Mouse (Mus musculus) NIH3T3 (cell line): ENCODE measurements around the gene Rbm4b.
A peak's percentile ranks its signal among the peaks of the same experiment; 100 is the strongest.

Source experiments
- DNase-seq: peaks from one replicate; pipeline ENCODE4 v3.0.0-alpha.2; 2012; ENCODE audit warnings: low read depth

Gene Rbm4b

DNA sequence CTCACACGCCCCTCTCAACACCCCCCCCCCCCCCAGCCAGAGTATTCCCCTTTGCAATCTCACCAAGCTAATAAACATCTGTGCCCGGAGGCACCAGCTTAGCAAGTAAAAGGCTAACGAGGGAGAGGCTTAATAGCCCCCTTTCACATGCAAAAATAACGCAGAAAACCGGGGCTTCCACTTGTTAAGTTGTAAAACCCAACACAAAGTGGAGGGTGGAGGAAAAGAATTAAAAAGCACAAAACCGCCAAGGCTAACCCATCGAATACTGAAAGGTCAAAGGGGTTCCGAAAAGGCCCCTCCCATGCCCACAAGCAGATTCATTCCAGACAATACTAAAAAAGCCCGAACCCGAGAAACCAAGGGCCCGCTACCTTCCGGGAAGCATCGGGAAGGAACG is 54.0 kb downstream of the Rbm4b start:
- DNase-seq: no peak

DNA sequence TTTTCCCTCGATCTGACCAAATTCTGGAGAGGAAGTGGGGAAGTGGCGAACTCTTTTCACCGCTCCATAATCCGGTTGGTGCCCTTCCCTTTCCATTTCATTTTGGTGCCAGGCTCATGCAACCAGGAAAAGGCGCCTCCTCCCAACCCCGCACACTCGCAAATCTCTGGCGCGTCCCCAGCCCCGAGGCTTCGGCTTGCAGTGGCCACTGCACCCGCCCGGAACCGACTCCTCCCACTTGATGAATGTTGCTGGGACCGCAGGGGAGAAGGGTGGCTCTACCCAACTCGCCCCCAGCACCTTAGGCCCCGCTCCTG is 54.4 kb downstream of the Rbm4b start:
- no peak for DNase-seq

DNA sequence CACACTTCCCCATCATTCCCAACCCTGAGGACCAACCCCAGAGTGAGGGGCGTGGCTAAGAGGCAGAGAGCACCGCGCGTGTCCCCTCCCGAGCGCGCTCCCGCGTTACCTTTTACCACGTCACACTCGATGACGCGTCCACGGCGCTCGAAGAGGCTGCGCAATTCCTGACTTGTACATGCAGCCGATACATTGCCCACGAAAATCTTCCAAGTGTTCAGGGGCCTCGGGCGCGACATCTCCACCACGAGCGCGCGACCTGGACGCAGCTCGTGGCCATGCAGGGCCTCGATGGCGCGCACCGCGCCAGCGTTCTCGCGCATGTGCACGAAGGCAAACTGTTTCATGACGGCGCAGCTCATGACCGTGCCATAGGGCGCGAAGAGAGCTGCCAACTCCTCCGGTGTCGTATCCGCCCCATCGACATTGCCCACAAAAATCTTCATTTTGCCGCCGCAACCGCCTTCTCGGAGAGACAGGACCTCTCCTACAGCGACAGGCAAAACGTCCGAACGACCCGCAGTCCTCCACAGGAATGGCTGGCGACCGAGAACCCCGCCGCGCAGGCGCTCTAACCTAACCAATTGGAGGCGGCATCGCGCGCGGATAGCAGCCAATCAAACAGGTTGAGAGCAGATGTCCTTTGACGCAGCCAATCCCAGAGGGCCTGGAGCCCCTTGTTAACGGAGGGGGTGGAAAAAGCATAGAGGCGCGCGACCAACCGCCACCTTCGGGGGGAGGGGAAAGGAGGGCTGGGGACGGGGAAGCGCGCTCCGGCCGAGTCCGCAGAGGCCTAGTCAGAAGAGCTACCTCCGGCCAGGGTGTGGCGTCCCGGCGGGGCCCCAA is 55.0 kb downstream of the Rbm4b start, which contains the start of the genes Gm21992 and Rbm14:
TSS of gene Gm21992 (minus strand) at position 550 of the 846 bp plus-strand sequence.
TSS of gene Rbm14 (minus strand) at position 572 of the 846 bp plus-strand sequence.
- peak; percentile 100 for DNase-seq

DNA sequence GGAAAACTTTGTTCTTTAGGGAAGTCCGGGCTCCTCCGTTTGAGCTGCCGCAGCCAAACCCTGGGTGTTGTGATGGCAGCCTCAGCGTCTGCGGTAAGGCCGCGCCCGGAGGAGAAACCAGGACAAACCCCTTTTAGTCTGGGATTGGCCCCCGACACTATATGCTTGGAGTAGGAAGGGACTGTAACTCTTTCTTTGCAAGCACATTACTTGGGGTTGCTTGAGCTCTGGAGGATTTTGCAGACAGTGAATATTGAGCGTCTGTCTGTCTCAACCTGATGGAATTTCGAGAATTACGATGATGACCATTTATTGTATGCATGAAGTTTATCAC is 55.6 kb downstream of the Rbm4b start:
- no peak for DNase-seq

DNA sequence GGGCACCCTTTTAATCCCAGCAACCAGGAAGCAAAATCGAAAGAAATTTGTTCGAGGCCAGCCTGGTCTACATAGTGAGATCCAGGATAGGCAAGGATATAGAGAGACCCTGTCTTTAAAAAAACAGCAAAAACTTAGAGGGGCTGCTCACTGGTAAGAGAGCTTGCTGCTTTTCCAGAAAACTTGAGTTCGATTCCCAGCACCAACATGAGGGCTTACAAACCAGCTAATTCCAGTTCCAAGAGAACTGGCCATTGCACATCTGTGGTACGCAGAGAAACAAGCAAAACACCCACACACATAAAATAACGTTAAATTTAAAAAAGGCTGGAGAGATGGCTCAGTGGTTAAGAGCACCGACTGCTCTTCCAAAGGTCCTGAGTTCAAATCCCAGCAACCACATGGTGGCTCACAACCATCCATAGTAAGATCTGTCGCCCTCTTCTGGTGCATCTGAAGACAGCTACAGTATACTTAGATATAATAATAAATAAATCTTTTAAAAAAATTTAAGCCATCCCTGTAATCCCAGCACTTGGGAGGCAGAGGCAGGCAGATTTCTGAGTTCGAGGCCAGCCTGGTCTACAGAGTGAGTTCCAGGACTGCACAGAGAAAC is 56.1 kb downstream of the Rbm4b start:
- peak; percentile 73 for DNase-seq

DNA sequence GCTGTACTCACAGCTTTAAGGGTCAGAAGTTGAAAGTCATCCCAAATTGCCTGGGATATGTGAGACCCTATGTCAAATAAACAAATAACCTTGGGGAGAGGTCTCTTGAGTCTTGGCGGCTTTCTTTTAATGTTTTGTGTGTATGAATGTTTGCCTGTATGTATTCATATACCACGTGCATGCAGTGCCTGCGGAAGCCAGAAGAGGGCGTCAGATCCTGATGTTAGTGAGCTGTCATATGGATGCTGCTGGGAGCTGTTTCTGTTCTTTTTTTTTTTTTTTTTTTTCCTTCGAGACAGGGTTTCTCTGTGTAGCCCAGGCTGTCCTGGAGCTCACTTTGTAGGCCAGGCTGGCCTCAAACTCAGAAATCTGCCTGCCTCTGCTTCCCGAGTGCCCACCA is 56.7 kb downstream of the Rbm4b start:
- DNase-seq: peak; percentile 47
